Mouse (Mus musculus) kidney, postnatal 4 days (tissue): ENCODE measurements around the gene Lrmp.
A peak's percentile ranks its signal among the peaks of the same experiment; 100 is the strongest.

Experiments
- DNase-seq, 2 experiments: peaks; one replicate each; pipeline ENCODE4 v3.0.0; 2021; ENCODE audit warnings: mixed read lengths in 2 of 2

The Lrmp gene

GRCm38 (mm10) chr6:145139776-145140475 is 24.5 kb downstream of the Lrmp start:
- DNase-seq = no peak

GRCm38 (mm10) chr6:145140706-145141105 is 25.3 kb downstream of the Lrmp start:
- DNase-seq = peak in 1 of 2 experiments; percentile 29

GRCm38 (mm10) chr6:145141827-145142226 is 26.4 kb downstream of the Lrmp start:
- no peak for DNase-seq

GRCm38 (mm10) chr6:145145173-145145572 is 29.7 kb downstream of the Lrmp start:
- DNase-seq = no peak

GRCm38 (mm10) chr6:145147716-145148115 is 32.3 kb downstream of the Lrmp start:
- no peak for DNase-seq

DNA sequence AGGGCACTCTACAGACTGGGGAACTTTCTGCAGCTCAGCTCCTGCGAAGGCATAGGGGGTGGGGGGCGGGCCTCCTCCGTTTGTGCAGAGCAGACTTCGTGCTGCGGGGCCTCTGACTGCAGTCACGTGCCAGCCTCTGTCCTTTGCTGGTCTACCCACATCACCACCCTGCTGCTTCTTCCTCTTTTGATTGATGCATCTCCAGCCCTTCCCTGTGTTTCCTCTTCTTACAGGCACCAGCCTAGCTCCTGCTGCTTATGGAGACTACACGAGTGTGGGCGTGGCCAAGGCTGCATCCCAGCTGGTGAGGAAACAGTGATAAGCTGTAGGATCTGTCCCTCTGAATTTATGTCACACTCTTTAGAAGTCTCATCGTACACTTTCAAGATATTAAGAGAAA is 33.6 kb downstream of the Lrmp start:
- DNase-seq = peak; percentile 22 to 27

DNA sequence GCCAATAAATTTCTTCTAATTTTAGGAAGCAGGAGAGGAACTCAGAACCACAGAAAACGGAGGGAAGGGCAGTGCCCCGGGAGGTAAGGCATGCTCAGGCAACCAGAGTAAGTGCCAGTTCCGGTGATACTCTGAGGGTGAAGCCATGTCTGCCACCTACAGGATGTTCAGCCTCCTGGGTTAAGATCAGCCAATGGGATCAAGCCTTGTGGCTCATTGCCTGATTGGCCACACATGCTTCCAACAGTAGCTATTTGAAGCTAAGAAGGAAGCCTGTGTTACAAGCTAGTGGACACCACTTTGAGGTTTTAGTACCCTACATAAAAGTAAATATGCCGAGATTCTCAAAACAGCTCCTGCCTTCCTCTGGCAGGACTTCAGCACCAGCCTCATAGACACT is 43.2 kb downstream of the Lrmp start:
- DNase-seq = no peak

- DNase-seq = no peak
Observed at GRCm38 (mm10) chr6:145160581-145160980, 45.1 kb downstream of the Lrmp start.

DNA sequence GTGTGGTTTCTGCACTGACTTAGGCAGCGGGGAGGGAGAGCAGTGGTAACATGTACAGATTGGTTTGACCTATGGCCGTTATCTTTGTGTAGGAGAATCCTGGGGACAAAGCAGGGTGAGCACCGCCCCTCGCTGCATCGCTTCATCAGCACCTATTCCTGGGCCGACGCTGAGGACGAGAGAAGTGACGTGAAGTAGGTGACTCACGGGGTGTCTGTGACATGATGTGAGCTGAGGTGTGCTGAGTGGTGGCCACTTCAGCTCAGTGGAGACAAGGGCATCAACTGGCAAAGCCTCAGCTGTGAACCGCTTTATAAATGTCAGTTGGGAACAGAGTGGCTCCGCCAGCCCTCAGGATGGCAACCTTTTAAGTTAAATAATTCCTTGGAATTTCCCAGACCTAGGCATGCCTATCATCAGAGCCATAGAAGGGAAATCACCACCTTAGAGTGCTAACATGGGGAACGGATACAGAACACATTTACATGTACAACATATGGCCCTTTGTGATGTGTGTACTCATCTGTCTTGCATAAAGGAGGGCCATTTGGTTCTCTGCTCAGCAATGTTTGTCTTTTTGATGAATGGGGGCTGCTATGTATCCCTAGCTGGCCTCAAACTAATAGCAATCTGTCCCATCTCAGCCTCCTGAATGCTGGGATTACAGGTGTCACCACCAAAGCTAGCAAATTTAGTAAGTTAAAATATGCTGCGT is 56.6 kb downstream of the Lrmp start:
- DNase-seq = no peak

GRCm38 (mm10) chr6:145173781-145174191 is 58.3 kb downstream of the Lrmp start:
- DNase-seq = peak; percentile 92 to 94

DNA sequence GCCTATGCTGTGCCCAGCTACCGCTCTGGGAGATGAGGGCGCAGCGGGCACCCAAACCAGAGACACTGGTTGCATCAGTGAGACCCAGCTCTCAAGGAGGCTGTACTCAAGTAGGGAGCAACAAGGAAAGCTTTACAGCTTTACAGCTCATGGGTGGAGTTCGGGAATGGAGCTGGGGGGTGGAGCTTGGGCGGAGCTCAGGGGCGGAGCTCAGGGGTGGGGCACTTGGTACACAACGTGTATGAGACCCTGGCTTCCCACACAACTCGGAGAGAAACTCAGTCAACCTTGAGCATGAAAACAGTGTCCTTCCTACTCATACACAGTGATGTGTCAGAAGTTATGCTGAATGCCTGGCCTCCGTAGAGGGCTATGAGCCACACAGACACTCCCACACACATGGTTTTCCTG is 60.1 kb downstream of the Lrmp start:
- DNase-seq = peak; percentile 52 to 69

DNA sequence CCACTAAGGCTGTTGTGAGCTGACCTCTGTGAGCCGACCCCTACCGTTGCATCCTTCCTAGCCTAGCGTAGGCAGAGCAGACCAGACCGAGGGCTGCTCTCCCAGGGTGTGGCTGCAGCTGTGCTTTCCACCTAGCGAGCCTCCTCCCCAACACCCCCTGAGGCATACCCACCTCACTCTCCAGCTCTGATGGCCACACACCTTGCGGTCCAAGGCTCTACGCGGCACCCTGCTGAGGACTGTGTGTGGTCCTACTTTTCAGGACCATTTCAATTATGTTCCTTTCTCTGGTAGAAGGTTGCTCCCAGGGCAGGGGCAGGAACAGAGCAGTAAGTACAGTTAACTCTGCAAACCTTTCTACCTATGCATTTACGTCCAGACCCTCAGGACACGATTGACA is 61.0 kb downstream of the Lrmp start:
- no peak for DNase-seq

- DNase-seq = peak; percentile 87
Observed at GRCm38 (mm10) chr6:145179665-145180064, 64.2 kb downstream of the Lrmp start.

GRCm38 (mm10) chr6:145182044-145182443 is 66.6 kb downstream of the Lrmp start:
- peak; percentile 39 to 48 for DNase-seq

DNA sequence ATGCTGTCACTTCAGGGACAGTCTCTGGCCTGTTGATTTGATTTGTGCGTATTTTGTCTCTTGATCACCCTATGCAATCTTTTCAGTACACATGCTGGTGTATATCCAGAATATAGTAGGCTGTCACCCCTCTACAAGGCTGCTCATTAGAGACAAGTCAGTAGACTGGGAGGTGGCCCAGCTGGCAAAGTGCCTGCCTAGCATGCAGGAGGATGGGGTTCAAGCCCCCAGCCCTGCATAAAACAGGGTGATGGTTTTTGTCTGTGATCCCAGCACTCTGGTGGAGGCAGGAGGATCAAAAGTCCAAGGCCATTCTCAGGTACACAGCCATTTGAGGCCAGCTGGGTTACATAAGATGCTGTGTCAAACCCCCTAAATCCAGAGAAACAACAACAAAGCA is 70.6 kb downstream of the Lrmp start:
- no peak for DNase-seq

DNA sequence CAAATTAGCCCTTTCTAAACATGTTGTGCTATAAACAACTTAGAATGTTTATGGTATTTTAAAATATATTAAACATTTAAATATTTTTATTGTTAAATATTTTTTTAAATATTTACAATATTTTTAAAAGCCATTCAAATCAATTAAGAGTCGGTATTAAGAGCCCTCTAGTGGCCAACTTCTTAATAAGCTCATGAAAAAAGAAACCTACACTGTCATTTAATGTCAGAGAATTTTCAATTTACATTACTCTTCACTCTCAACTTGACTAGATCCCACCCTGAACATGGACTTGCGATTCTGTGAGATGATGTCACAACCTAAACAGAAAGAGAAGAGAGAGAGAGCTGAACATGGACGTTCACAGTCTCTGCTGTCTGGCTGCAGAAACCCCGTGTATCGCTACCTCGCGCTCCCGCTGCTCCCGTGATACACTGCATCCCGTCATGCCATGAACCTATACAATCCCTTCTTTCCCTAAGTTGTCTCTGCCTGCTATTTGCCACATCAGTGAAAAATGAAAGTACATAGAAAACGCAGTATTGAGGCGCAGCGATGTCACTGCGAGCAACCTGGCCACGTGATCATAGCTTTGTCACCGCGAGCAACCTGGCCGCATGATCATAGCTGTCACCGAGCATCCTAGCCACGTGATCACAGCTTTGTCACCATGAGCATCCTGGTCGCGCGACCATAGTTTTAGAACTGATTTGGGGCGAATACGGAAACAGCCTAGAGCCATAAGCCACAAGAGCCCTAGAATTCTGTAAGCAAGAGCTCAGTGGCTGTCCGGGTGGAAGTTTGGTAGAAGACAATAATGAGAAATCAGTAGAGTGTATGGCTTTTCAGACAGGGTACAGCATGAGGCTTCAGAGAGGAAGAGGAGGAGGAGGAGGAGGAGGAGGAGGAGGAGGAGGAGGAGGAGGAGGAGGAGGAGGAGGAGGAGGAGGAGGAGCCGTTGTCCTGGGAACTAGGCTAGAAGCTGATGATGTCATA is 71.9 kb downstream of the Lrmp start:
- peak; percentile 32 to 57 for DNase-seq

DNA sequence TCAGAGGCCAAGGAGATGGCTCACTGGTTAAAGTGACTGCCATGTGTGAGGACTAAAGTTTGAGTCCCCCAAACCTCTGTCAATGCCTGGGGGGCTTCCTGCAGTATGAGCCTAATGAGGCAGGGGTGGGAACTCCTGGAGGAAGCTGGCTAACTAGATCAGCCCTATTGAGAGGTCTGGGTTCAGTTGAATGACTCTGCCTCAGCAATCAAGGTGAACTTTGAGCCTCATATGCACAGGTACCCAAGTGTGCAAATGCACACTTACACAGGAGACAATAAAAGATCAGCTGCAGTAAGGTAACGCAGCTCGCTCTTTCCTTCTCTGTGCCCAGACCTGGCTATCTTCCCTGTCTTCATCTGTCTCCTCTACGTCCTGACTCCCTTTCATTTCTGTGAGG is 77.6 kb downstream of the Lrmp start:
- no peak for DNase-seq

GRCm38 (mm10) chr6:145193446-145193845 is 78.0 kb downstream of the Lrmp start:
- DNase-seq = no peak

DNA sequence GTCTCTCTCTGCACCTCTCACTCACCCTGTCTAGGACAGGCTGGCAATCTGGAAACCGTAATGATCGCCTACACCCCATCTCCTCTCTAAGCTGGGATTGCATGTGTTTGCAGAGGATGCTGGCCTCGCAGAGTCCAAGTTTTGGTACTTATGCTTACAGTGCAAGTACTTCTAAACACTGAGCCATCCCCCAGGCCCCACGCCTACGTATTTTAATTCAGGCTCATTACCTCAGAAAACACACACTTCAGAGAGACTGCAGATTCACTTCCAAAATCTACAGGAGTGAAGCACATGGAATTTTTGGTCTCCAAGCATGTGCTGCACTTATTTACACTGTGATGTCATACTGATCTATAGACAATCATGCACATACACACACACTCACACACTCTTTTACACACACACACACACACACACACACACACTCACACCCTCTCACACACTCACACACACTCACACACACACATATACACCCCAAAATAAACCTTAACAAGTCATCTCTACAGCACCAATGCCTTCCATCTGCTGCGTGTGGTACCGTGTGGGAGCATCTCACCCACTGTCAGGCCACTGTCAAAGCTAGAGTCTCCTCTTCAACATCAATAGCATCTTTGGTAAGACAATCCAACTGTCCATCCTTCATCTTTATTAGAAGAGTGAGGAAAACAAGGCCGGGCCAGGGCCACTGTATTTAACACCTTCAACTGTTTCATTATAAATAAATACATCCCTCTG is 82.7 kb downstream of the Lrmp start:
- no peak for DNase-seq

DNA sequence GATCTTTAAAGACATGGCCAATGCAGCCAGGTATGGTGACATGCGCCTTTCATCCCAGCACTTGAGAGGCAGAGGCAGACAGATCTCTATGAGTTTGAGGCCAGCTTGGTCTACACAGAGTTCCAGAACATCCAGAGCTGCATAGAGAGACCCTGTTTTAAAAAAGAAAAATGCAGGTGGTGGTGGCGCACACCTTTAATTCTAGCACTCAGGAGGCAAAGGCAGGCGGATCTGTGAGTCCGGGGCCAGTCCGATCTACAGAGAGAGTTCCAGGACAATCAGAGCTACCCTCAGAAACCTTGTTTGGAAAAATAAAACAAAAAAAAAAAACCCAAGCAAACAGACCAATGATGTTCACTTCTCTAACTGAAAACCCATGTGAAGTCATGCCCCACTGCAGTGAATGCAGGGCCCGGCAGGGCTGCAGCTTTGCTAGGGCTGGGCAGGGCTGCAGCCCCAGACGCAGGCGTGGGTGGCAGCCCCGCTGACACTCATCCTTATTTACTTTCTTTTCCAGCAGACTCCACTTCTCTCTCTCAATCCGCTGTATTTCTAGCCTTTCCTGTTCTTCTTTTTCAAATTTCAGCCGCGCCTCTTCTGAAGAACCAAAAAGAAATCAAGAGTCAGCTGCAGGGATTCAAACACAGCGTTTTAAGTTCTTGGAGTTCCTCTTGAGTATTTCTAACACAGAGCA is 87.1 kb downstream of the Lrmp start:
- no peak for DNase-seq

DNA sequence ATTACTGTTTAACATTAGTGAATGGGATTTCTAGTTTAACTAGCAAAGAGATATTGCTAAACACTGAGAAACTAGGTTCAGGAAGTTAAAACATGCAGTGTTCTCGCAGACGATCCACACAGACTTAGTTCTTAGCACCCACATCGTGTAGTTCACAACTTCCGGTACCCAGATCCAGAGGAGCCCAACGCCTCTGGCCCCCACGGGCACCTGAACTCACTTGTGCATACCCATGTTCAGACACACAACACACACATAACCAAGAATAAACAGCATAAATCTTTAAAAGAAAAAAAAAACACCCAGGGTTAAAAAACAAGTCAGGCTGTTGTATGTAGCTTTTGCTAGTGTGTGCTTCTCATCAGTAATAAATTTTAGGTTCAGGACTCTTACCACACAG is 89.0 kb downstream of the Lrmp start:
- no peak for DNase-seq

DNA sequence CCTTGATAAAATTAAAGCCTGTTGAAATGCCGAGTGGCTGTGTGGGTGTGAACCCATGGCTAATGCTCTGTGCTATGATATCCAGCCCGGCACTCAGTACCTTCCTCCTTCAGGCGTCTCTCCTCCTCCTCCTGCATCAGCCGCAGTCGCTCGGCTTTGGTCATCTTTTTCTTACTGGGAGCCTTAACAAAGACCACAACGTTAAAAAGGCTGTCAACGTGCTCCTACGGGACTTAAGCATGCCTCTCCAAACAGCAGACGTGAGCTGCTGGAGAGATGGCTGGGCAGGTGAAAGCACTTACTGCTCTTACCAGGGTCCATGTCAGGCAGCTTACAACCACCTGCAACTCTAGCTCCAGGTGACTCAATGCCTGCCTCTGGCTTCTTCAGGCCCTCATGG is 89.7 kb downstream of the Lrmp start:
- DNase-seq = no peak
